Mouse (Mus musculus) kidney, embryonic 14.5 days (tissue): ENCODE measurements around the gene Sipa1l1. TPM values are rescaled to one million over a fixed set of nuclear protein-coding genes. Genes with fewer than 3 reads are reported as not detected.
"Not testable (repeated sequence)": the region's sequence is repeated elsewhere in the genome, so short reads cannot be mapped to it uniquely, and the experiment has no call there.

Experiments used
- ATAC-seq: fragments of 200-750 bp; cut with Nextera tagmentation; 2 replicates; pipeline ENCODE4 v1.8.0; 2017; ENCODE audit warnings: moderate number of reproducible peaks, mild to moderate bottlenecking, moderate TSS enrichment, moderate library complexity; ENCODE audit not compliant: low FRiP score, low TSS enrichment
- H3K27ac ChIP-seq: fragments of 300-500 bp; sonication (generic); 2 replicates; pipeline ENCODE4 v1.5.1; 2014; ENCODE audit warnings: low read depth, mild to moderate bottlenecking, low read length, moderate library complexity, mixed read lengths
- H3K27me3 ChIP-seq: fragments of 300-500 bp; sonication (generic); 2 replicates; pipeline ENCODE4 v1.6.1; 2014; ENCODE audit warnings: mild to moderate bottlenecking, low read length; ENCODE audit not compliant: control insufficient read depth, insufficient read depth
- H3K36me3 ChIP-seq: fragments of 300-500 bp; sonication (generic); 2 replicates; pipeline ENCODE4 v1.6.1; 2014; ENCODE audit warnings: low read length, mixed read lengths; ENCODE audit not compliant: control insufficient read depth, insufficient read depth
- H3K4me1 ChIP-seq: fragments of 300-500 bp; sonication (generic); 2 replicates; pipeline ENCODE4 v1.6.1; 2014; ENCODE audit warnings: low read length, mixed read lengths; ENCODE audit not compliant: control insufficient read depth, insufficient read depth
- H3K4me2 ChIP-seq: fragments of 300-500 bp; sonication (generic); replicated peaks from 2 replicates; pipeline ENCODE4 v1.6.1; 2014; ENCODE audit warnings: low read depth, mild to moderate bottlenecking, low read length
- H3K4me3 ChIP-seq: fragments of 300-500 bp; sonication (generic); 2 replicates; pipeline ENCODE4 v1.5.1; 2014; ENCODE audit warnings: mild to moderate bottlenecking, low read length
- H3K9ac ChIP-seq: fragments of 300-500 bp; sonication (generic); 2 replicates; pipeline ENCODE4 v1.6.1; 2014; ENCODE audit warnings: low read depth, mild to moderate bottlenecking, low read length, moderate library complexity
- H3K9me3 ChIP-seq: fragments of 300-500 bp; sonication (generic); 2 replicates; pipeline ENCODE4 v1.6.1; 2016; ENCODE audit warnings: low read length; ENCODE audit not compliant: control insufficient read depth
- WGBS: fragments of 180-500 bp; shearing (Covaris S2); extraction: QIAGEN DNeasy Blood & Tissue Kit; methylation state at CpG from one replicate; pipeline ENCODE4 v1.1.7; 2014; 5-methylcytosine and 5-hydroxymethylcytosine counted together
- polyA plus RNA-seq: library from polyadenylated mRNA; unstranded; fragments of >200 nt; fragmentation: Nextera tagmentation; extraction: Ambion mirVana; gene quantifications from 2 replicates; pipeline ENCODE4 v1.2.1, GENCODE M21; 2014

The Sipa1l1 gene
- polyA plus RNA-seq, 1 experiment from 2014 or later, result 43.8 TPM

- no peaks in the 10 kb centered on the region for H3K36me3 ChIP-seq
- H3K4me3 ChIP-seq, result peak overlapping the region; percentile 77
- ATAC-seq, result no peak
- H3K9ac ChIP-seq, result peak overlapping the region; percentile 95
- under 1% methylated on average over 29 of the region's 29 CpGs for WGBS
- no peaks in the 10 kb centered on the region for H3K9me3 ChIP-seq
- H3K27ac ChIP-seq, result peak overlapping the region; percentile 89
- peak overlapping the region; percentile 93 for H3K4me2 ChIP-seq
- no peaks in the 10 kb centered on the region for H3K27me3 ChIP-seq
- peaks cover 23% of the 10 kb centered on the region for H3K4me1 ChIP-seq
These were observed 1.6 kb downstream of the Sipa1l1 start for GRCm38 (mm10) chr12:82170461-82171279.

DNA sequence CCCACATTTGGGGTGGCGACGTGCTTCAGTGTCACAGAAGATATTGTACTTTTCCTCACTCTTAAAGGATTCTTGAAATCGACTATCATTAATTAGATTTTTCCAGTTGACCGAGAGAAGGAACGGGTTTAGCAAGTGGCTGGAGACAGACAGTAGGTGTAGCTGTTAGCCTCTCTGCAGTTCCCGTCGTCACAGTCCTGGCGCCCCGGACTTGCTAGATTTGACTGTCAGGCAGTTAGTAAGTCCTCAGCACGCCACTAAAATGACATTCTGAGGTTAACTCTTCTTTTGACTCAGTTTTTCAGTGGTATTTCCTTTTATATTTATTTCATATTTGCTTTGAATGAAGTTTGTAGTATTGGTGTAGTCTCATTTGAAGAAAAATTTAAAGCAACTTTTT is 2.5 kb downstream of the Sipa1l1 start:
- 12% methylated on average over 10 of the region's 10 CpGs for WGBS
- Histone ChIP-seq H3K4me1 (peaks cover 19% of the 10 kb centered on the region), H3K9ac (peak overlapping the region; percentile 95; the same call in 1 of the 2 replicates), H3K27ac (peak overlapping the region; percentile 89; the same call in 1 of the 2 replicates), H3K27me3 (no peaks in the 10 kb centered on the region), H3K9me3 (no peaks in the 10 kb centered on the region), H3K4me2 (peak overlapping the region; percentile 93), H3K36me3 (no peaks in the 10 kb centered on the region), H3K4me3 (peak overlapping the region; percentile 77)
- no peak for ATAC-seq

- Histone ChIP-seq H3K36me3 (no peaks in the 10 kb centered on the region), H3K4me3 (no peak overlapping the region), H3K9ac (no peak overlapping the region), H3K27ac (no peak overlapping the region), H3K4me2 (no peak overlapping the region), H3K9me3 (no peaks in the 10 kb centered on the region), H3K27me3 (no peaks in the 10 kb centered on the region), H3K4me1 (peaks cover 19% of the 10 kb centered on the region)
- ATAC-seq, result no peak
- WGBS, result 92% methylated on average over 1 of the region's 1 CpGs
These were observed 4.5 kb downstream of the Sipa1l1 start for GRCm38 (mm10) chr12:82173623-82174022.

- Histone ChIP-seq H3K9me3 (no peaks in the 10 kb centered on the region), H3K4me1 (peaks cover 18% of the 10 kb centered on the region), H3K4me2 (no peak overlapping the region), H3K36me3 (no peaks in the 10 kb centered on the region), H3K9ac (no peak overlapping the region), H3K27me3 (no peaks in the 10 kb centered on the region), H3K4me3 (no peak overlapping the region), H3K27ac (no peak overlapping the region)
- 84% methylated on average over 3 of the region's 3 CpGs for WGBS
- ATAC-seq, result no peak
These were observed 6.6 kb downstream of the Sipa1l1 start for GRCm38 (mm10) chr12:82175709-82176108.

- WGBS, result 83% methylated on average over 4 of the region's 4 CpGs
- no peak for ATAC-seq
- no peak overlapping the region for H3K4me3 ChIP-seq
- no peak overlapping the region for H3K9ac ChIP-seq
- no peak overlapping the region for H3K27ac ChIP-seq
- peaks cover 6% of the 10 kb centered on the region; the same call in 1 of the 2 replicates for H3K4me1 ChIP-seq
- H3K4me2 ChIP-seq, result no peak overlapping the region
- no peaks in the 10 kb centered on the region for H3K9me3 ChIP-seq
- no peaks in the 10 kb centered on the region for H3K27me3 ChIP-seq
- H3K36me3 ChIP-seq, result peaks cover 4% of the 10 kb centered on the region; the same call in 1 of the 2 replicates
These were observed 9.5 kb downstream of the Sipa1l1 start for GRCm38 (mm10) chr12:82178636-82179035.

- no peak overlapping the region for H3K4me3 ChIP-seq
- no peaks in the 10 kb centered on the region for H3K9me3 ChIP-seq
- H3K9ac ChIP-seq, result no peak overlapping the region
- no peaks in the 10 kb centered on the region for H3K27me3 ChIP-seq
- H3K4me1 ChIP-seq, result peaks cover under 1% of the 10 kb centered on the region; the same call in 1 of the 2 replicates
- WGBS, result 92% methylated on average over 4 of the region's 4 CpGs
- ATAC-seq, result no peak
- no peak overlapping the region for H3K27ac ChIP-seq
- peaks cover 4% of the 10 kb centered on the region; the same call in 1 of the 2 replicates for H3K36me3 ChIP-seq
- no peak overlapping the region for H3K4me2 ChIP-seq
These were observed 10.5 kb downstream of the Sipa1l1 start for GRCm38 (mm10) chr12:82179626-82180025.

DNA sequence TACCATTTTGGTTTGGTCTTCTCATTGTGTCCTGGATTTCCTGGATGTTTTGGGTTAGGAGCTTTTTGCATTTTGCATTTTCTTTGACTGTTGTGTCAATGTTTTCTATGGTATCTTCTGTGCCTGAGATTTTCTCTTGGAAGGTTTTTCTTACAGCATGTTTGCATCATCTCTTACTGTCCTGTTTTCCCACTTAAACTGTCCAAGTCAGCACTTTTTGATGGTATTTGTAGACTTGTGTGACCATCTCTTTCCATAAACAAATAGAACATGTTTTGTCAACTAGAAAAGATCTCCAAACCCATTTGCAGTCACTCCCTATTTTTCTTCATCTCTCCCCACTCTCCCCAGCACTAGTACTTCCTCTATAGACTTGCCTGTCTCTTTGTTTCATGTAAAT is 17.0 kb downstream of the Sipa1l1 start:
- H3K9me3 ChIP-seq, H3K9ac ChIP-seq, H3K4me2 ChIP-seq, H3K27me3 ChIP-seq, H3K4me3 ChIP-seq, H3K36me3 ChIP-seq, ATAC-seq, H3K27ac ChIP-seq: not testable (repeated sequence)
- peaks cover 32% of the 10 kb centered on the region for H3K4me1 ChIP-seq

- Histone ChIP-seq H3K9me3 (no peaks in the 10 kb centered on the region), H3K36me3 (peaks cover 4% of the 10 kb centered on the region; the same call in 1 of the 2 replicates), H3K4me3 (no peak overlapping the region), H3K27me3 (no peaks in the 10 kb centered on the region), H3K9ac (no peak overlapping the region), H3K4me2 (no peak overlapping the region), H3K4me1 (peaks cover 32% of the 10 kb centered on the region), H3K27ac (no peak overlapping the region)
- no peak for ATAC-seq
- 77% methylated on average over 3 of the region's 3 CpGs for WGBS
These were observed 17.6 kb downstream of the Sipa1l1 start for GRCm38 (mm10) chr12:82186740-82187139.

- ATAC-seq, result no peak
- whole genome bisulfite sequencing, result 61% methylated on average over 7 of the region's 7 CpGs
- H3K4me1 ChIP-seq, result peaks cover 32% of the 10 kb centered on the region
These were observed 18.2 kb downstream of the Sipa1l1 start for GRCm38 (mm10) chr12:82187178-82187839.

More at GRCm38 (mm10) chr12:82187178-82187839, 18.2 kb downstream of the Sipa1l1 start:
- no peak overlapping the region for H3K27ac ChIP-seq
- peaks cover under 1% of the 10 kb centered on the region; the same call in 1 of the 2 replicates for H3K36me3 ChIP-seq
- no peak overlapping the region for H3K9ac ChIP-seq
- no peaks in the 10 kb centered on the region for H3K9me3 ChIP-seq
- no peaks in the 10 kb centered on the region for H3K27me3 ChIP-seq
- H3K4me2 ChIP-seq, result no peak overlapping the region
- no peak overlapping the region for H3K4me3 ChIP-seq
